Mouse (Mus musculus) stomach, embryonic 16.5 days (tissue): Measurements from ENCODE around the gene Gm8300. TPM values are rescaled to one million over a fixed set of nuclear protein-coding genes. Genes with fewer than 3 reads are reported as not detected.
"Not testable (repeated sequence)": the region's sequence is repeated elsewhere in the genome, so short reads cannot be mapped to it uniquely, and the experiment has no call there.

Experiments
- ATAC-seq: fragments of 200-750 bp; cut with Nextera tagmentation; 2 replicates; pipeline ENCODE4 v1.8.0; 2017; ENCODE audit warnings: moderate number of reproducible peaks, moderate TSS enrichment; ENCODE audit not compliant: insufficient read depth, low FRiP score
- H3K27ac ChIP-seq: fragments of 300-500 bp; sonication (generic); 2 replicates; pipeline ENCODE4 v1.5.1; 2014; ENCODE audit warnings: low read length
- H3K27me3 ChIP-seq: fragments of 300-500 bp; sonication (generic); 2 replicates; pipeline ENCODE4 v1.6.1; 2014; ENCODE audit warnings: low read length, control low read depth, mixed read lengths; ENCODE audit not compliant: control insufficient read depth, insufficient read depth
- H3K36me3 ChIP-seq: fragments of 300-500 bp; sonication (generic); 2 replicates; pipeline ENCODE4 v1.6.1; 2014; ENCODE audit warnings: low read length; ENCODE audit not compliant: control insufficient read depth, insufficient read depth
- H3K4me1 ChIP-seq: fragments of 300-500 bp; sonication (generic); 2 replicates; pipeline ENCODE4 v1.6.1; 2014; ENCODE audit warnings: low read length, control low read depth, mixed read lengths; ENCODE audit not compliant: control insufficient read depth, insufficient read depth
- H3K4me2 ChIP-seq: fragments of 300-500 bp; sonication (generic); 2 replicates; pipeline ENCODE4 v1.6.1; 2014; ENCODE audit warnings: low read depth, low read length, mixed read lengths
- H3K4me3 ChIP-seq: fragments of 300-500 bp; sonication (generic); replicated peaks from 2 replicates; pipeline ENCODE4 v1.5.1; 2014; ENCODE audit warnings: mild to moderate bottlenecking, low read length
- H3K9ac ChIP-seq: fragments of 300-500 bp; sonication (generic); 2 replicates; pipeline ENCODE4 v1.6.1; 2014; ENCODE audit warnings: low read length
- H3K9me3 ChIP-seq: fragments of 300-500 bp; sonication (generic); replicated peaks from 2 replicates; pipeline ENCODE4 v1.6.1; 2016; ENCODE audit warnings: low read length, control low read depth; ENCODE audit not compliant: control insufficient read depth
- WGBS: fragments of 180-500 bp; shearing (Covaris S2); extraction: QIAGEN DNeasy Blood & Tissue Kit; methylation state at CpG from one replicate; pipeline ENCODE4 v1.1.7; 2014; 5-methylcytosine and 5-hydroxymethylcytosine counted together
- polyA plus RNA-seq: library from polyadenylated mRNA; unstranded; fragments of >200 nt; fragmentation: Nextera tagmentation; extraction: Ambion mirVana; gene quantifications from 2 replicates; pipeline ENCODE4 v1.2.1, GENCODE M21; 2015

Gm8300 gene
- polyA plus RNA-seq, 1 experiment from 2014 or later = not detected

- not testable (repeated sequence) for H3K9me3 ChIP-seq
- 90% methylated on average over 3 of the region's 3 CpGs for WGBS
These were observed 19.7 kb upstream of the Gm8300 start, which contains the start of gene Gm5788 for GRCm38 (mm10) chr12:87494421-87494820. TSS of gene Gm5788 (plus strand) at chr12:87494721.

GRCm38 (mm10) chr12:87519616-87520015 lies 5.5 kb downstream of the Gm8300 start:
- WGBS = 70% methylated on average over 3 of the region's 3 CpGs
- not testable (repeated sequence) for H3K9me3 ChIP-seq, ATAC-seq, H3K36me3 ChIP-seq, H3K27me3 ChIP-seq, H3K4me3 ChIP-seq, H3K9ac ChIP-seq, H3K27ac ChIP-seq, H3K4me1 ChIP-seq, H3K4me2 ChIP-seq

More at GRCm38 (mm10) chr12:87494421-87494820, 19.7 kb upstream of the Gm8300 start, which contains the start of gene Gm5788:
- not testable (repeated sequence) for H3K4me1 ChIP-seq, H3K4me2 ChIP-seq, H3K4me3 ChIP-seq, ATAC-seq, H3K9ac ChIP-seq, H3K27ac ChIP-seq, H3K36me3 ChIP-seq, H3K27me3 ChIP-seq

- no peak for ATAC-seq
- no peaks in the 10 kb centered on the region for H3K36me3 ChIP-seq
- H3K9ac ChIP-seq = no peak overlapping the region
- no peak overlapping the region for H3K27ac ChIP-seq
- no peak overlapping the region for H3K4me3 ChIP-seq
- H3K27me3 ChIP-seq = no peaks in the 10 kb centered on the region
- no peaks in the 10 kb centered on the region for H3K4me1 ChIP-seq
- 89% methylated on average over 3 of the region's 3 CpGs for WGBS
- no peaks in the 10 kb centered on the region for H3K9me3 ChIP-seq
- no peak overlapping the region for H3K4me2 ChIP-seq
These were observed 29.8 kb downstream of the Gm8300 start for GRCm38 (mm10) chr12:87543927-87544326.

GRCm38 (mm10) chr12:87550628-87551027 lies 36.5 kb downstream of the Gm8300 start:
- H3K9ac ChIP-seq, H3K4me3 ChIP-seq, H3K36me3 ChIP-seq, H3K4me1 ChIP-seq, H3K4me2 ChIP-seq, H3K9me3 ChIP-seq, H3K27me3 ChIP-seq, H3K27ac ChIP-seq, ATAC-seq: not testable (repeated sequence)
- 90% methylated on average over 4 of the region's 4 CpGs for WGBS

Other genes with a start within 250 kb of the Gm8300 start
- 36.3 and 37.8 TPM in 2 replicates for gene Vipas39, start 248.1 kb upstream of the Gm8300 start, polyA plus RNA-seq
- gene Ahsa1, start 247.8 kb upstream of the Gm8300 start, polyA plus RNA-seq = 190 and 202 TPM in 2 replicates
- 0.42 and 0.53 TPM in 2 replicates for gene Ism2, start 214.6 kb upstream of the Gm8300 start, polyA plus RNA-seq
- 98.7 and 101 TPM in 2 replicates for gene Sptlc2, start 126.0 kb upstream of the Gm8300 start, polyA plus RNA-seq
- gene Slirp, start 70.4 kb upstream of the Gm8300 start, polyA plus RNA-seq = 259 and 291 TPM in 2 replicates
- gene Alkbh1, start 70.3 kb upstream of the Gm8300 start, polyA plus RNA-seq = 50.3 and 51.6 TPM in 2 replicates
- 105 and 110 TPM in 2 replicates for gene Snw1, start 42.0 kb upstream of the Gm8300 start, polyA plus RNA-seq
- gene Gm5788, start 19.6 kb upstream of the Gm8300 start, polyA plus RNA-seq = not detected in 2 replicates
- gene Oog1, start 88.4 kb downstream of the Gm8300 start, polyA plus RNA-seq = not detected in 2 replicates
- not detected in 2 replicates for gene Gm4027, start 104.6 kb downstream of the Gm8300 start, polyA plus RNA-seq
- gene Gm16381, start 130.3 kb downstream of the Gm8300 start, polyA plus RNA-seq = not detected in 2 replicates